Mouse (Mus musculus) embryonic facial prominence, embryonic 14.5 days (tissue): ENCODE measurements around the gene Ppp1cc. TPM values are rescaled to one million over a fixed set of nuclear protein-coding genes. Genes with fewer than 3 reads are reported as not detected.
A peak's percentile ranks its signal among the peaks of the same experiment; 100 is the strongest.

Source experiments
- ATAC-seq: fragments of 200-750 bp; cut with Nextera tagmentation; 2 replicates; pipeline ENCODE4 v1.8.0; 2017; ENCODE audit warnings: low read depth, moderate number of reproducible peaks, moderate TSS enrichment
- DNase-seq: peaks from one replicate; pipeline ENCODE4 v3.0.0-alpha.2; 2015; ENCODE audit warnings: low spot score
- H3K27ac ChIP-seq: fragments of 300-500 bp; sonication (generic); replicated peaks from 2 replicates; pipeline ENCODE4 v1.5.1; 2014; ENCODE audit warnings: low read depth, mild to moderate bottlenecking, low read length, moderate library complexity
- H3K27me3 ChIP-seq: fragments of 300-500 bp; sonication (generic); replicated peaks from 2 replicates; pipeline ENCODE4 v1.6.1; 2014; ENCODE audit warnings: low read length; ENCODE audit not compliant: control insufficient read depth, insufficient read depth
- H3K36me3 ChIP-seq: fragments of 300-500 bp; sonication (generic); 2 replicates; pipeline ENCODE4 v1.6.1; 2014; ENCODE audit warnings: low read length, mixed read lengths; ENCODE audit not compliant: control insufficient read depth, insufficient read depth
- H3K4me1 ChIP-seq: fragments of 300-500 bp; sonication (generic); 2 replicates; pipeline ENCODE4 v1.6.1; 2014; ENCODE audit warnings: antibody characterized with exemption, low read length; ENCODE audit not compliant: control insufficient read depth, insufficient read depth
- H3K4me2 ChIP-seq: fragments of 300-500 bp; sonication (generic); 2 replicates; pipeline ENCODE4 v1.6.1; 2014; ENCODE audit warnings: low read depth, mild to moderate bottlenecking, low read length, moderate library complexity, mixed read lengths
- H3K4me3 ChIP-seq: fragments of 300-500 bp; sonication (generic); 2 replicates; pipeline ENCODE4 v1.5.1; 2014; ENCODE audit warnings: low read depth, mild to moderate bottlenecking, low read length
- H3K9ac ChIP-seq: fragments of 300-500 bp; sonication (generic); 2 replicates; pipeline ENCODE4 v1.6.1; 2014; ENCODE audit warnings: low read depth, mild to moderate bottlenecking, low read length, moderate library complexity, mixed read lengths
- H3K9me3 ChIP-seq: fragments of 300-500 bp; sonication (generic); 2 replicates; pipeline ENCODE4 v1.6.1; 2016; ENCODE audit warnings: low read length; ENCODE audit not compliant: control insufficient read depth
- WGBS: fragments of 180-500 bp; shearing (Covaris S2); extraction: QIAGEN DNeasy Blood & Tissue Kit; methylation state at CpG from one replicate; pipeline ENCODE4 v1.1.7; 2014; 5-methylcytosine and 5-hydroxymethylcytosine counted together
- polyA plus RNA-seq: library from polyadenylated mRNA; unstranded; fragments of >200 nt; fragmentation: Nextera tagmentation; extraction: Ambion mirVana; gene quantifications from 2 replicates; pipeline ENCODE4 v1.2.1, GENCODE M21; 2014

Ppp1cc gene
- polyA plus RNA-seq, 1 experiment from 2014 or later = 231 TPM

DNA sequence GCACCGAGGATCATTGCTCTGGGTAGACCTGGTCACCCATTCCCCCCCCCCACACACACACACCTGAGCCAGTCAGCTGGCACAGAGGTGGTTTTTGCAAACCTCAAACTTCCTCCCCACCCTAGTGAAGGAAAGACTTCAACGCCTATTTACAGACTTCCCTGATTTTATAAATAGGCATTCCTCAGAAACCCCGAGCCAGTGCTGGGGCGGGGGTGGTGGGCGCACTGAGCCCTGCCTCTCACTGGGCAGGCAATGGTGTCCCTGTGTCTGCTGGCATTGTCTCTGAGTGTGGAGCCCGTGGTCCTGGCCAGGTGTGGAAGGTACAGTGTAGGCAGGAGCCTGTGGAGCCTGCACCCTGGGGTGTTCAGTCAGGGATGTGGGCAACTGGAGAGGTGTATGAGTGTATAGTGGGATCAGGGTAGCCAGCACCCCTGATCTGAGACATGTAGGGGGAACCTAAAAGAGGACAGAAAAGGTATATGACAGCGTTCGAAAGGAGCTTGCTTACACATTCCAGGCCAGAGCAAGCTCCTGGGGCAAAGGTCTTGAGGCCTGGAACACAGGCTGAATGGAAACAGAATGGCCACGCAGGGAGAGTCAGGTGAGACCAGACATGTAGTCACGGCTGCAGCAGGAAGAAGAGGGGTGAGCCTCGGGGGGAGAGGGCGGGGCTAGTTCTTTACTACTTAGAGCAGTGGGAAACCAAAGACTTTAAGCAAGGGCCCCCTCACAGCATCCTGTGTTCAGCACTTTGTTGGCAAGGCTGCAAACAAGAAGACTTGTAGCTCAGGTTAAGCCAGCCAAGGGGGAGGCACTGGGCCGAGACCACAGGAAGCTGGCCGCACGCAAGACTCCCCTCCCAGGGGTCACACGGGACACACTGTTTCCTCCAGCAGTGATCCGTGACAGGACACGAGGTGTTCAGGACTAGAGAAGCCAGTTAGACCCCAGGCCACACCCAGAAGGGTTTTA, 61.9 kb downstream of the Ppp1cc start:
- peak; percentile 55 for DNase-seq
- no peak overlapping the region; the same call in 1 of the 2 replicates for H3K27ac ChIP-seq
- 55% methylated on average over 18 of the region's 18 CpGs for WGBS

DNA sequence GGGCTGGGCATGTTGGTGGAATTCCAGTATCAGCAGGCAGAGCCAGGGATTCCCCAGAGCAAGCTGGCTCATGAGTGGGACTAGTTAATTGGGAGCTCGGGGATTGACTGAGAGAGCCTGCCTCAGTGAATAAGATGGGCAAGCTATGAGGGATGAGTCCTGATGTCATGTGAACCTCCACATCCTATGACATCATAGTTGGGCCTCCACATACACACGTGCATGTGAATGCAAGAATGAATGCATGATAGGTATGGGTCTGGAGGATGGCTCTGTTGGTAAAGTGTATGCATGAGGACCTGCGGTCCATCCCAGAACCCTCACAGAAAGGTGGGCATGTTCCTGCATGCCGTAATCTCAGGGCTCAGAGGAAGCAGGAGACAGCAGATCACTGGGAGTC, 63.0 kb downstream of the Ppp1cc start:
- no peak overlapping the region for H3K27ac ChIP-seq
- no peak overlapping the region for H3K9ac ChIP-seq
- peaks cover 7% of the 10 kb centered on the region; the same call in 1 of the 2 replicates for H3K4me1 ChIP-seq
- no peaks in the 10 kb centered on the region for H3K9me3 ChIP-seq
- DNase-seq (no peak), ATAC-seq (no peak)
- 78% methylated on average over 4 of the region's 4 CpGs for WGBS
- no peak overlapping the region for H3K4me3 ChIP-seq
- H3K36me3 ChIP-seq = no peaks in the 10 kb centered on the region
- H3K27me3 ChIP-seq = no peaks in the 10 kb centered on the region
- no peak overlapping the region for H3K4me2 ChIP-seq

More for the DNA sequence above, 61.9 kb downstream of the Ppp1cc start:
- ATAC-seq = peak; percentile 19; the same call in 1 of the 2 replicates
- Histone ChIP-seq H3K4me3 (no peak overlapping the region), H3K4me1 (peaks cover 7% of the 10 kb centered on the region; the same call in 1 of the 2 replicates), H3K36me3 (no peaks in the 10 kb centered on the region), H3K9me3 (no peaks in the 10 kb centered on the region), H3K9ac (no peak overlapping the region), H3K27me3 (no peaks in the 10 kb centered on the region), H3K4me2 (no peak overlapping the region)

DNA sequence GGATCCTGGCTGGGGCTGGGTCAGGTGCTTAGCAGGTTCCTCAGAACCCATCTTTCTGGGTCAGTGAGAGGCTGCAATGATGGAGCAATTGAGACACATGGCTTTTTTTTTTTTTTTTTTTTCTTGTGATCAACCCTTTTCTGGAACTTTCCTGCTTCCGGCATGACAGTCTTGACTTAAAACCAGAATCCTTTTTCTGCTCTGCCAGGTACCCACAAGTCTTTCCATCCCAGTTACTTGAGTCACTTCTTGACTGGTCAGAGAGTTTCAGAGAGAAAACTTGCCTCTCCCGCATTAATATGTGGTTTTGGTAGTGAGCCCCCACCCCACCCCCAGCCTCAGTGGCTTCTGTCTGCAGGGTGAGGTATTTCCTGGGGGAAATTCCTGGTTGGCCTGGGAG, 66.2 kb downstream of the Ppp1cc start:
- WGBS = 81% methylated on average over 2 of the region's 2 CpGs
- no peak overlapping the region for H3K4me3 ChIP-seq
- H3K9ac ChIP-seq = no peak overlapping the region
- no peak overlapping the region for H3K4me2 ChIP-seq
- H3K27me3 ChIP-seq = no peaks in the 10 kb centered on the region
- no peak overlapping the region for H3K27ac ChIP-seq
- ATAC-seq (no peak), DNase-seq (no peak)
- peaks cover 8% of the 10 kb centered on the region; the same call in 1 of the 2 replicates for H3K9me3 ChIP-seq
- peaks cover 7% of the 10 kb centered on the region; the same call in 1 of the 2 replicates for H3K4me1 ChIP-seq
- no peaks in the 10 kb centered on the region; the same call in 1 of the 2 replicates for H3K36me3 ChIP-seq

Other genes starting within 250 kb of the Ppp1cc start
- gene Cux2, start 108.2 kb upstream of the Ppp1cc start, polyA plus RNA-seq = 2.8 and 3.0 TPM in 2 replicates
- gene Myl2, start 57.3 kb upstream of the Ppp1cc start, polyA plus RNA-seq = 37.4 and 56.5 TPM in 2 replicates
- gene Ccdc63, start 17.5 kb upstream of the Ppp1cc start, polyA plus RNA-seq = 0.43 TPM in 1 of 2 replicates, not detected in the other
- 7.9 and 12.3 TPM in 2 replicates for gene Hvcn1, start 48.5 kb downstream of the Ppp1cc start, polyA plus RNA-seq
- gene Tctn1, start 106.2 kb downstream of the Ppp1cc start, polyA plus RNA-seq = 5.1 and 7.3 TPM in 2 replicates
- gene Pptc7, start 126.1 kb downstream of the Ppp1cc start, polyA plus RNA-seq = 7.9 and 8.1 TPM in 2 replicates
- 8.0 and 9.8 TPM in 2 replicates for gene Rad9b, start 196.0 kb downstream of the Ppp1cc start, polyA plus RNA-seq
- 211 and 218 TPM in 2 replicates for gene Vps29, start 196.1 kb downstream of the Ppp1cc start, polyA plus RNA-seq
- gene Gpn3, start 213.6 kb downstream of the Ppp1cc start, polyA plus RNA-seq = 62.1 and 64.7 TPM in 2 replicates
- gene Fam216a, start 214.1 kb downstream of the Ppp1cc start, polyA plus RNA-seq = 73.9 and 77.3 TPM in 2 replicates
- gene Arpc3, start 233.6 kb downstream of the Ppp1cc start, polyA plus RNA-seq = 50.3 and 51.8 TPM in 2 replicates